Mouse (Mus musculus) testis, postnatal 10 days (tissue): ENCODE results near the gene Tmem135.
"Not testable (repeated sequence)": the region's sequence is repeated elsewhere in the genome, so short reads cannot be mapped to it uniquely, and the experiment has no call there.

Source experiments
- DNase-seq: peaks from one replicate; pipeline ENCODE4 v3.0.0; 2021; ENCODE audit warnings: low spot score

The Tmem135 gene

GRCm38 (mm10) chr7:89322741-89323140 is 81.3 kb downstream of the Tmem135 start:
- DNase-seq: not testable (repeated sequence)

DNA sequence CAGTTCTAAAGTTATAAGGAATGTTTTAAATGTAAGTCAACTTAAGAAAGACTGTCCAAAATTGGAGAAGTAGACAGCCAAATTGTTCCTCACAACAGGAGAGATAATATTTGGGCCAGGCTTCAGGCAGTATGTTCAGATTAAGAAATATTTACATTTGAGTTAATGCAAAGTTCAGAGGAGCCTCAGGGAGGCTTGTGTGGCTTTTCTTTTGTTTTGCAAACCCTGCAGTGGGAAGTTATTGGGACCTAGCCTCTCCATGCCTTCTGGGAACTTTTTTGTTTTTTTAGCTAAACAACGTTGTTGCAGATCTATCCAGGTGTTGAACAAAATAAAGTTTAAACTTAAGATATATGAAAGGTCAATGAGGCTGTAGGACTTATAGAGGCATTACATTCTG is 84.7 kb downstream of the Tmem135 start:
- DNase-seq: no peak

GRCm38 (mm10) chr7:89317088-89317487 is 86.9 kb downstream of the Tmem135 start:
- not testable (repeated sequence) for DNase-seq

- DNase-seq: no peak
These were observed 87.9 kb downstream of the Tmem135 start for GRCm38 (mm10) chr7:89316112-89316511.

DNA sequence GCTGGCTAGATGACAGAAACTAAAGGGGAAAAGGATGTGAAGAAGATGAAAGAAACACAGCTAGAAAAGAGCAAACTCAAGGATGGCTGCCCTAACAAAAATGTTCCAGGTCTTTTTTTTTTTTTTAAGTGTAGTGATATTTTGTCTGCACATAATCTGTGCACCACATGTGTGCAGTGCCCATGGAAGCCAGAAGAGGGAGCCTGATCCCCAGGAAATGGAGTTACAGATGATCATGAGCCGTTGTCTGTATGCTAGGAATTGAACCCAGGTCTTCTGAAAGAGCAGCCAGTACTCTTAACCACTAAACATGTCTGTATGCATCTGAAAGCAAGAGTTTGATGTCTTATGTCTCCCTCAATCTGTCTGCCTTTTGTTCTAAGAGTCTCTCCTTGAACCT is 92.5 kb downstream of the Tmem135 start:
- DNase-seq: no peak

GRCm38 (mm10) chr7:89308926-89309325 is 95.1 kb downstream of the Tmem135 start:
- no peak for DNase-seq

- no peak for DNase-seq
These were observed 95.8 kb downstream of the Tmem135 start for GRCm38 (mm10) chr7:89308238-89308637.

DNA sequence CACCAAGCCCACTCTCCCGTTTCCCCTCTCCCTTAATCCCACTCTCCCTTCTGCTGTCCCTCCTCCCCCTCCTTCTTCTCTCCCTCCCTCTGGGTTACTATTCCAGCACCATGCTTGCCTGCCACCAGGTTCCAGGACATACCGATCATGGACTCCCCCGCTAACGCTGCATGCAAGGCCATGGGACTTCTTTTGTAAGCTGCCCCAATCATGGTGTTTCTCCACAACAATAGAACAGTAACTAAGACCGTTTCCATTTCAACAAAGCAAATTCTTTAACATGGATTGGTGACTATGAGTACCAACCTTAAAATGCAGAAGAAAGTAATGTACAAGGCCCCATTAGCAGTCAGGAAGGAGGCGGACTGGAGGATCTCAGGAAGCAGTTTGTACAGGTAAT is 97.2 kb downstream of the Tmem135 start:
- no peak for DNase-seq

DNA sequence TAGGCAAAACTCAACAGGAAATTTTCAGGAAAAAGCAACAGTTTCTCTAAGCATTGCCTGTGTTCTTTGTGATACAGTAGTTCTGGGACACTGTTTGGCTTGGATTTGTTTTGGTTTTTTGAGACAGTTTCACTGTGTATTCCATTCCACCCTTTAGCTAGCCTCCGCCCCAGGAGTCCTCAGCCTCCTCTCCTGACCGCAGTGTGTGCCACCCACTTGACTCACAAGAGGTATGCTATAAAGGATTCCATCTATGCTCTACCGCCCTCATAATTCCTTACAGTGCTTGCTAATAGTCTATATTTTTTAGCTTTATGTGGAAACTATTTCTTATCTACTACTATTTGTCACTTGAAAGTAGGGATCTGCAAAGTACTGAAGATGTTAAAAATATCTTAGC is 99.1 kb downstream of the Tmem135 start:
- no peak for DNase-seq

DNA sequence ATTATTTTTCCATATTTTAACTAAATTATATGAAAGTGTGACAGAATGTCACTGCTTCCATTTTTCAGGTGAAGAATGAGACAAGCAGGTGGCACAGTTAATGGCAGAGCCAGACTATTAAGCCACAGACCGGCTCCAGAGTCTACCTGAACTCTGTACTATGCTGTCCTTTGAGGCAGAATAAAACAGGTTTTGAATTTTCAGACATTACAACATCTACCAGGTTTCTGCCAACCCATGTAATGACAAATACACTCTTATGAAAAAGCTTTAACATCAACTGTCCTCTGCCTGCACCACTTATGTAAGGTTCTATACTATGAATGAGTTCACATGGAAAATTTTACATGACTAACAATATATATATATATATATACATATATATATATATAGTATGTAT is 100.3 kb downstream of the Tmem135 start:
- DNase-seq: no peak

- no peak for DNase-seq
These were observed 105.0 kb downstream of the Tmem135 start for GRCm38 (mm10) chr7:89298911-89299458.

DNA sequence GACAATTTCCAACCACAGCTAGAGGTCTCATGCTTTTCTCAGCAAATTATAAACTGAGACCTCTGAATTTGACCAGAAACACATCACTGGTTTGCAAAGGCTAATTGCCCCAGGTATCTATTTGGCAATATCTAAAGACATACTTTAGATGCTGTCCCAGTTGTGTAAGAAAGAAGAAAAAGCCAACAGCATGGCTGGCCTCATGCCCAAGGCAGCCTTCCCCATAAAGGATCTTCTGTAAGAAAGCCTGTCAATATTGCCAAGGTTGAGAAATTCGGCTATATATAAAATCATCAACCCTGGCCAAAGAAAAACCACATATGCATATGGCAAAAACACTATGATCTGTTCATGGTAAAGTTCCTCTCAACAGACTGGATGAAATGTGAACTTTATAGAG is 107.1 kb downstream of the Tmem135 start:
- DNase-seq: no peak

DNA sequence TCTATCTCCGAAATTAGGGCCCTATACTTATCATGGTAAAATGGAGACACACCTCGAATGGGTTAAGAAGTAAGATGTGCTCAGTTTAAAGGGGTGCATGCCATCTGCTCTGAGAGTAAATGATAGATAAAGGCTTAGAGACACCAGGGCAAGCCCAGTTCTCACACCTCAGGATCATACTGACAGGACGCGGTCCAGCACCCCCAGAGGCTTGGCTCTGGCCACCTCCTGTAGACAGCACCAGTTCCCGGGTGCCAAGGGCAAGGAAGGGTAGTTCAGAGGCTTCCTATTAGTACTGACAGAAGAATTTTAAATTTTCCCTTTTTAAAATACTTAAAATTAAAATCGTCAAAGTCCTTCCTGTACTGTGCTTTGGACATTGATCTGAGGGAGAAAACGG is 121.4 kb downstream of the Tmem135 start:
- no peak for DNase-seq

DNA sequence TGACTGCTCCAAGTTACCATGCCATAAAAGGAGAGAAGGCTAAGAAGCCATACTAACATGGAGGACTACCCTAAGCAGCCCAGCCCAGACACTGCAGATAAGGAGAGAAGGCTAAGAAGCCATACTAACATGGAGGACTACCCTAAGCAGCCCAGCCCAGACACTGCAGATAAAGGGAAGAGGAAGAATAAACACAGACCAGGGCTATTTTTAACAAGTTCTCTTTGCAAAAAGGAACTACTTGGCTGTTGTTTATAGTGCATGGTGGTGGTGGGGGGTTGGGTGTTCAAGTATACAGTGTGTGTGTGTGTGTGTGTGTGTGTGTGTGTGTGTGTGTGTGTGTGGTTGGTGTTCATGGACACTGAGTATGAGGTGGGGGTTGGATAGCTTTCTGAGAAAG is 133.6 kb downstream of the Tmem135 start:
- not testable (repeated sequence) for DNase-seq

DNA sequence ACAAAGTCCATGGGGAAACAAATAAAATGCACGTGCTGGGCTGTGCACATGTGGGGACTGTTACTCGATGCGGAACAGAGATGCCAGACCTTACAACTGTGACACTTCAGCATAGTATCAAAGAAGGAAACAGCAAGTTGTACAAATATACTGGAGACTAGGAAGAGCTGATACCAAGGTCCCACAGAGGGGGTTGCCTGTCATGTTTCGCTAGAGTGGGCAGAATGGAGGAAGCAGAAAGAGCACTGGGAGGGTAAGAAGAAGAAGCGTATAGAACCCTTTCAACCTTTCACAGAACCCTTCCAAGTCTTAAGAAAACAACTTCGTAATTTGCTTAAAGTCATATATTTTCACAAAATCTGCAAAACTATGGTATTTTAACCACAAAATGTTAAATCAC is 134.2 kb downstream of the Tmem135 start:
- DNase-seq: no peak

DNA sequence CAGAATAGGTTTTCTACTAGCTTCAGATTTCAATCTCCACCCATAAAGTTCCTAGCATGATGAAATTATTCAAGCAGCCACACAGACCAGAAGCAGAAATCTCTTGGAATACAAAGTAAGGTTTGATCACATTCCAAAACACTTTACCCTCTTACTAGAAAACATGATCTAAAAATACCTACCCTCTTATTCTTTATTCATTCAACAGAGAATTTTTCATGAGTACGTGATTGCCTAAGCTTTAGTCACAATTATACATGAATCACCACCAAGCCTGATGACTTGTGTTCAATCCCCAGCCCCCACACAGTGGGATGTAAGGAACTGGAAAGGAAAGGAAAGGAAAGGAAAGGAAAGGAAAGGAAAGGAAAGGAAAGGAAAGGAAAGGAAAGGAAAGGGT is 136.5 kb downstream of the Tmem135 start:
- DNase-seq: no peak

GRCm38 (mm10) chr7:89266017-89266760 is 137.8 kb downstream of the Tmem135 start:
- no peak for DNase-seq

DNA sequence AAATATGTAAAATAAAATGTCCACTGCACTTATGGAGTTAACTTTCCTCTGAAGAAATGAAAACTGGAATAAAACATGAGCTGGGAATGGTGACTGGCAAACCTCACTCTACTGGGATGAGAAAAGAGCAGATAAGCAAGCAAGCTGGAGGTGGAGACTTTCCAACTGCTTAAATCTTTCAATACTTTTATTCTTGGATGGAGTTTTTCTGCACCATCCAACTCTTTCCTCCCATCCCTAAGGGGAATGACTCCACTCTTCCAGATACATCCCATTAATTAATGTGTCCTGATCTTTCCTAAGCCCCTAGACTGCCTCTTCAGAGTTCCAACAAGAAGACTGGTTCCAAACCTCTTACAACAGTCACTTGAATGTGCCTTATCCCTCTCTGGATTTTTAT is 143.1 kb downstream of the Tmem135 start:
- no peak for DNase-seq

DNA sequence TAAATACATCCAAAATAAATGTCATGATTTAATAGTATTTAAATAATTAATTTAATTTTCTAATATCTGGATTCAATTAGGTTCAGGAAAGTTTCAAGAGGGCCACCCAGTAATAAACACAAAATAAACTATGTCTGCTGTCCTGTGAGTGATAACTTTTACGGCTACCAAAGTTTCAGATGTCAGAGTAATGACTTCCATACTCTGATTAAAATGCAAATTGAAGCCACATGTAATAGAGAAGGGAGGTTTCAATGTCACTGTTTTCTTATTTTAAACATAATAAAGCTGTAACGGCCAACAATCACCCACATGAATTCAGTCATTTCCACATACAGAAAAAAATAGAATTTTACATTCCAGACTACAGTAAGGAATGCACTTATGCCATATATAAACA is 145.2 kb downstream of the Tmem135 start:
- DNase-seq: no peak

GRCm38 (mm10) chr7:89257871-89258502 is 146.0 kb downstream of the Tmem135 start:
- no peak for DNase-seq

DNA sequence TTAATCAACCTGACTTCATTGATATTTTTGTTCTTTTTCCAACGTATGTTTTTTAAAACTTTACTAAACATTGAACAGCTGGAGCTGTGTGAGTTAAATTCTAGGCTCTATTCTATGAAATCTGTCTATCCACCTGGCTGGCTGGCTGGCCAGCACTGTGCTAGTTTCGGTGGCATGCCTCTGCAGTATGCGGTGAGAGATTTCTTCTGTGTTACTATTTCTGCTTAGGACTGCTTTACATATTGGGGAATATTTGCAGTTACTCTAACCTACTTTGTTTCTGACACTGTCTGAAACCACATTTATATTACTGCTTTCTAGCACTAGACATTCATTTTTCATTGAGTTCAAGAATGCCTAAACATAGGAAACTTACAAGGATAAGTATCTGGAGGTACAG is 150.2 kb downstream of the Tmem135 start:
- DNase-seq: no peak

DNA sequence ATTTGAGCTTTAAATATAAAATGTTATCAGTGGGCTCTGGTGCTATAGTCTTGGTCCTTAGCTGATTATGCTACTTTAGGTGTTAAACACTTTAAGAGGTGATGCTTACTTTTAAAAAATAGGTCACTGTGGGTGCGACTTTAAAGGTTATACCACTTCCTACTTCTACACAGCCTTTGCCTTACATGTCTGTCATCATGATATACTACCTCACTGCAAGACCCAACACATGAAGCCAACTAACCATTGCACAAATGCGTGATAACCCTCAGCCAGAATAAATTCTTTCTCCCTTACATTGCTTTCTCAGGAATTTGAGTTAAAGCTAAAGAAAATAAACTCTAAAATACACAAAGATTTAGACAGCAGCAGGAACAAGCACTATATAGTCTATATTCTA is 150.7 kb downstream of the Tmem135 start:
- no peak for DNase-seq

DNA sequence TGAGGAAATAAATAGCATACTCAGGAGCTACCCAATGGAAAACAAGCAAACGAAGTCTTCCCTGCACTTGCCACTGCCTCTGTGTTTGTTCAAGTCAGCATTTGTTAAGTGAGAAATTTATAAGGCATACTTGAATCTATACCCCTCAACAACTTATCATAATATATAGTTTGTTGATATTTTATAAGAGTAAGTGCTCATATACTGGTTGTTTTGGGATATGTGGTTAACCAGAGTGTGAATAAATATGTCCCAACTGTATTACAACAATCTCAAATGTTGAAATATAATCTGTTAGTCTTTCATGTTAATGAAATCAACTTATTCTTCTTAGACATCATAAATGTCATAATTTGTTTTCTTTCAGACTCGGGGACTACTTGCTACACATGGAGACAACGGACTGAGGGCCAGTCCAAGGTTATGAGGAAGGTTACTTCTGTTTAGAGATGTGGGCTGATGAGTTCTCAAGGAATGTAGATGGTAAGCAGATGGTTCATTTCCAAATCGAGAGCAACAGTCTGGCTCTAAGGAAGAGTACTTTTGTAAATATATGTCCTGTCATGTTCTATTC is 152.1 kb downstream of the Tmem135 start:
- DNase-seq: no peak
